Mouse (Mus musculus) liver, adult 2 months (tissue): ENCODE results near the gene Large2. TPM values are rescaled to one million over a fixed set of nuclear protein-coding genes. Genes with fewer than 3 reads are reported as not detected.
A peak's percentile ranks its signal among the peaks of the same experiment; 100 is the strongest.

Experiments
- DNase-seq: peaks from one replicate; pipeline ENCODE4 v3.0.0-alpha.2; 2011; ENCODE audit warnings: low read depth, low spot score; ENCODE audit errors: extremely low read depth
- H3K27ac ChIP-seq: fragments of 200-500 bp; replicated peaks from 2 replicates; pipeline ENCODE4 v1.5.1; 2012; ENCODE audit warnings: low read depth, mild to moderate bottlenecking, control low read depth, inconsistent platforms, low read length; ENCODE audit not compliant: insufficient read depth
- H3K27me3 ChIP-seq: fragments of 200-500 bp; 2 replicates; pipeline ENCODE4 v1.6.1; 2012; ENCODE audit warnings: mild to moderate bottlenecking, moderate library complexity, low read length, inconsistent platforms; ENCODE audit not compliant: control insufficient read depth, insufficient read depth
- H3K36me3 ChIP-seq: fragments of 200-500 bp; 2 replicates; pipeline ENCODE4 v1.6.1; 2012; ENCODE audit warnings: low read length, inconsistent platforms; ENCODE audit not compliant: control insufficient read depth, insufficient read depth
- H3K4me1 ChIP-seq: fragments of 200-500 bp; 2 replicates; pipeline ENCODE4 v1.6.1; 2011; ENCODE audit warnings: low read length; ENCODE audit not compliant: control insufficient read depth, insufficient read depth
- H3K4me3 ChIP-seq: fragments of 200-500 bp; 2 replicates; pipeline ENCODE4 v1.5.1; 2011; ENCODE audit warnings: low read depth, mild to moderate bottlenecking, control low read depth, low read length, moderate library complexity; ENCODE audit not compliant: insufficient read depth
- H3K79me2 ChIP-seq: fragments of 200-500 bp; 2 replicates; pipeline ENCODE4 v1.6.1; 2012; ENCODE audit warnings: inconsistent platforms, mild to moderate bottlenecking, low read length, moderate library complexity; ENCODE audit not compliant: control insufficient read depth, insufficient read depth
- H3K9ac ChIP-seq: fragments of 200-500 bp; 2 replicates; pipeline ENCODE4 v1.6.1; 2012; ENCODE audit warnings: low read depth, mild to moderate bottlenecking, control low read depth, inconsistent platforms, low read length
- CTCF ChIP-seq: fragments of 200-500 bp; IDR thresholded peaks from 2 replicates; pipeline ENCODE4 v1.5.1; 2011; ENCODE audit warnings: low read depth, low read length, control low read depth
- POLR2A ChIP-seq: fragments of 200-500 bp; IDR thresholded peaks from 2 replicates; pipeline ENCODE4 v1.6.1; 2011; ENCODE audit warnings: low read length, control low read depth; ENCODE audit not compliant: insufficient read depth; ENCODE audit errors: extremely low read depth
- WGBS: fragments of 180-500 bp; shearing (Covaris S2); methylation state at CpG from one replicate; pipeline ENCODE4 v1.1.7; 2018; 5-methylcytosine and 5-hydroxymethylcytosine counted together
- polyA plus RNA-seq: library from polyadenylated mRNA; depleted of rRNA; stranded (reverse); fragments of >200 nt; gene quantifications from 2 replicates; pipeline ENCODE4 v1.2.3, GENCODE M21; 2012
- total RNA-seq: library from RNA; depleted of rRNA; stranded (reverse); fragments of >200 nt; gene quantifications from 2 replicates; pipeline ENCODE4 v1.2.3, GENCODE M21; 2014

Gene Large2
- total and polyA plus RNA-seq, 2 experiments: 0.37 to 1.7 TPM

DNA sequence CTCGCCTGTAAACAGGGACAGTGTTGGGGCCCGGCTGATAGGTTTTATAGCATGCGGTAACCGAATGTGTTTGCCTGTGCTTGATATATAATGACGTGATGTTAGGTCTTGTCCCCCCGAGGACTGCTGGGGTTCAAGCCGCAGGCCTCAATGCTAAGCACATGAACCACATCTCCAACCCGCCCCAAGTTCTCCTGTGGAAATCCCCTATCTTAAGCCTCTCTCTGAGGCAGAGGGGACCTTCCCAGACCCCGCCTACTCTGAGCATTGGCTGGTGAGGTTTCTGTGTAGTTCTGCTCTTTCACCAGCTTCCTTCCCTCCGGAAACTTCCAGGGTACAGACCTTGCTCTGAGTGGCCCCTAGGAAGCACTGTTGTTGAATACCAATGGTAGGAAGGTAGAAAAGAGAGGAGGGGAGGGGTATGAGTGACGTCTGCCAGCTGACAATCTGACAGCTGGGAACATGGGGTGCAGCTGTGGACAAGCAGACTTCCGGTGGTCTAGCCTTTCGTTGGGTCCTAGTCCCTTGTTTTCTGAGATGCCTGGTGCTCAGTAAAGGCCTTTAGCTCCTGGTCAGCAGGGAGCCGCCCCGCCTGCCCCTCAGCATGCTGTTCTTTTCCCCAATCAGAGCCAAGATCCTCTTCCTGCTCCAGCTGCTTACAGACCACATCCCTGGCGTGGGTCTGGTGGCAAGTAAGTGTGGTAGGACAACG, 5.3 kb upstream of the Large2 start:
- H3K36me3 ChIP-seq: peaks cover 25% of the 10 kb centered on the region
- TF ChIP-seq POLR2A (no peak), CTCF (no peak)
- no peak overlapping the region for H3K9ac ChIP-seq
- H3K4me3 ChIP-seq: no peak overlapping the region
- H3K4me1 ChIP-seq: 0 out of 2 replicates have a peak, but pooled peaks cover 4% of the 10 kb centered on the region
- H3K27ac ChIP-seq: no peak overlapping the region
- WGBS: 79% methylated on average over 17 of the region's 17 CpGs
- H3K27me3 ChIP-seq: no peaks in the 10 kb centered on the region
- peaks cover 6% of the 10 kb centered on the region; the same call in 1 of the 2 replicates for H3K79me2 ChIP-seq
- DNase-seq: no peak

DNA sequence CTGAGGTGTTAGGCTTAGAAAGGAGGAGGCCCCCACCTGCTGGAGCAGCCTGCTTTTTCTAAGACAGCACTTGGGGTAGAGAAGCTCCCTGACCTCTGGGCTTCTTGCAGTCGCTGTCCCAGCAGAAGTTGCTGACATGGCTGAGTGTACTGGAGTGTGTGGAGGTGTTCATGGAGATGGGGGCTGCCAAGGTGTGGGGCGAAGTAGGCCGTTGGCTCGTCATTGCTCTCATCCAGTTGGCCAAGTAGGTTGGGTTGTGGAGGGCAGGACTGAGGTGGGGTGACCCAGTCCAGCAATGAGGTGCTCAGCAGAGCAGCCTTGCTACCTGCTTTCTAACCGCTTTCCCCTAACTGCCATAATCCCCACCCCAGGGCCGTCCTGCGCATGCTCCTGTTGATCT, 2.7 kb upstream of the Large2 start:
- no peak overlapping the region for H3K4me3 ChIP-seq
- TF ChIP-seq CTCF: no peak
- no peak for TF ChIP-seq POLR2A
- H3K36me3 ChIP-seq: peaks cover 25% of the 10 kb centered on the region
- 85% methylated on average over 7 of the region's 7 CpGs for WGBS
- H3K9ac ChIP-seq: no peak overlapping the region
- H3K4me1 ChIP-seq: peaks cover 8% of the 10 kb centered on the region; the same call in 1 of the 2 replicates
- no peaks in the 10 kb centered on the region for H3K27me3 ChIP-seq
- H3K79me2 ChIP-seq: peaks cover 6% of the 10 kb centered on the region; the same call in 1 of the 2 replicates
- no peak overlapping the region for H3K27ac ChIP-seq
- DNase-seq: no peak

DNA sequence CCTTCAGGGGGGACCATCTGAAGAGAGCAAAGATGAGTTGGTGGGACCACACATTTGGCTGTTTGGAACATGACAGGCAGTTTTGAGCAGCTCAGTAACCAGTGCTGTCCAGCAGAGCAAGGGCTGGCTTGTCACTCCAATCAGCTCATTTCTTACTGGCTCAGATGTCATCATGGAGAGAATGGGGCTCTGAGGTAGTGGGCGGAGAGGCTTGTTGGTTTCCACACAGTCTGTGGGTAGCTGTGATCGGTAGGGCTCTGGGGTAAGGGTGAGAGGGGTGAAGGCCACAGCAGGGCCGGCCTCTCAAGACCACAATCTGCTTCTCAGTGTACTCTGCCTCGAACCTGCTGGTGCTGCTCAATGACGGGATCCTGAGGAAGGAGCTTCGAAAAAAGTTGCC, 1.6 kb upstream of the Large2 start:
- Histone ChIP-seq H3K36me3 (peaks cover 24% of the 10 kb centered on the region), H3K27ac (peak overlapping the region; percentile 96), H3K4me3 (peak overlapping the region; percentile 94), H3K27me3 (no peaks in the 10 kb centered on the region), H3K4me1 (peaks cover 8% of the 10 kb centered on the region; the same call in 1 of the 2 replicates), H3K9ac (peak overlapping the region; percentile 87), H3K79me2 (peaks cover 6% of the 10 kb centered on the region; the same call in 1 of the 2 replicates)
- DNase-seq: peak; percentile 78
- WGBS: 20% methylated on average over 6 of the region's 6 CpGs
- no peak for TF ChIP-seq POLR2A
- TF ChIP-seq CTCF: no peak

- Histone ChIP-seq H3K4me3 (peak overlapping the region; percentile 94), H3K79me2 (peaks cover 6% of the 10 kb centered on the region; the same call in 1 of the 2 replicates), H3K27me3 (no peaks in the 10 kb centered on the region), H3K4me1 (peaks cover 8% of the 10 kb centered on the region; the same call in 1 of the 2 replicates), H3K36me3 (peaks cover 21% of the 10 kb centered on the region), H3K27ac (peak overlapping the region; percentile 96), H3K9ac (peak overlapping the region; percentile 87)
- no peak for TF ChIP-seq POLR2A
- TF ChIP-seq CTCF: no peak
- WGBS: 1% methylated on average over 10 of the region's 10 CpGs
- peak; percentile 52 for DNase-seq
Measured at GRCm38 (mm10) chr2:92375788-92376187, 1.1 kb upstream of the Large2 start.

- Histone ChIP-seq H3K4me3 (peak overlapping the region; percentile 94), H3K9ac (peak overlapping the region; percentile 87), H3K79me2 (peaks cover 6% of the 10 kb centered on the region; the same call in 1 of the 2 replicates), H3K27ac (peak overlapping the region; percentile 96), H3K36me3 (peaks cover 18% of the 10 kb centered on the region), H3K27me3 (no peaks in the 10 kb centered on the region), H3K4me1 (peaks cover 8% of the 10 kb centered on the region; the same call in 1 of the 2 replicates)
- TF ChIP-seq POLR2A: peak; percentile 70; the same call in 1 of the 2 replicates
- TF ChIP-seq CTCF: no peak
- DNase-seq: peak; percentile 98
- WGBS: under 1% methylated on average over 29 of the region's 29 CpGs
Measured at GRCm38 (mm10) chr2:92375099-92375623, 492 bp upstream of the Large2 start.
